Comparison of ENCODE assay signal across 11 mouse cellular contexts in the genomic region with DNA sequence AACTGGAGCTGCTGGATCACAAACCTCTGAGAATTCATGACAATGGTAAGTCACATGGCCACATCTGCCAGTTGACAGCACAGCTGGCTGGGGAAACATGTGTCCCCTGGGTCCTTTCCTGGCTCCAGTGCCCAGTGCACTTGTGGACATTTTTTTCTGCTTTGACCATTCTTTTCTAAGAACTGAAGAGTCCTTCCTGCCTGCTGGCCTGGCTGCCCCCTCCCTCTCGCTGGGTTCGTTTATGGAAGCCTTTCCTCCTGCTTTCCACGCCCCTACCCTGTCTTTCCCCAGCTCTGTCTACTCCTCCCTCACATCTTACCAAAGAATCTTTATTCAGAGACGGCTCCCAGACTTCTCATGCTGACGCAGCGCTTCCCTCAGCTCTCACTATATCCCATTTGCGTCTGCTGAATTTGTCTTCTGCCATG. TPM values are rescaled to one million over a fixed set of nuclear protein-coding genes. Genes with fewer than 3 reads are reported as not detected.
DNase-seq lines count a peak whose midpoint lies in the region; ATAC-seq lines count a peak whose summit lies in the region.
"Had no signal": no experiment of that assay in that cellular context is flagged by ENCODE, and none has a peak within 500 bp of the region (broad histone marks: within the 10 kb centered on the region; RNA-seq: fewer than 3 reads in every experiment).

No protein-coding gene starts in this region.

- WGBS in heart, embryonic 11.5 days (ENCODE audit: insufficient replicate concordance), result 38% methylated on average over 7 of the region's 7 CpGs
- WGBS in hindbrain, embryonic 14.5 days, result 39% methylated on average over 7 of the region's 7 CpGs

- peak; percentile 51 to 52 for DNase-seq in heart, adult 18-20 months
- DNase-seq in right cerebral cortex, adult 18-20 months, result peak; percentile 10
- DNase-seq in right cerebral cortex, postnatal 36 days (ENCODE audit: low spot score in 2 of 2), result no peak
- DNase-seq in hindbrain, embryonic 14.5 days (ENCODE audit: low spot score), result peak; percentile 29
- DNase-seq in skeletal muscle tissue, adult 2 months (ENCODE audit: low read depth, low spot score), result peak; percentile 44
- no peak for DNase-seq in cerebellum, adult 9-11 months
- no peak for DNase-seq in ovary, postnatal 10 days (ENCODE audit: low spot score)
- DNase-seq: cerebellum, adult 9-10 months had no signal

- ATAC-seq in heart, embryonic 11.5 days (replicated peaks; ENCODE audit: insufficient number of reproducible peaks, low FRiP score, low TSS enrichment), result no peak
- no peak for ATAC-seq in hindbrain, embryonic 14.5 days (ENCODE audit: low FRiP score)

- no peak overlapping the region for H3K9ac ChIP-seq in heart, embryonic 11.5 days (ENCODE audit: low read depth, low read length)
- no peak overlapping the region for H3K9ac ChIP-seq in hindbrain, embryonic 14.5 days
- H3K9ac ChIP-seq: heart, embryonic 15.5 days; liver, embryonic 15.5 days had no signal

- H3K4me2 ChIP-seq in heart, embryonic 11.5 days, result no peak overlapping the region
- no peak overlapping the region for H3K4me2 ChIP-seq in hindbrain, embryonic 14.5 days (replicated peaks)
- H3K4me2 ChIP-seq: heart, embryonic 15.5 days; liver, embryonic 15.5 days had no signal

- H3K36me3 ChIP-seq in heart, embryonic 11.5 days (ENCODE audit: control insufficient read depth, insufficient read depth, low read length), result no peaks in the 10 kb centered on the region
- no peaks in the 10 kb centered on the region for H3K36me3 ChIP-seq in hindbrain, embryonic 14.5 days (replicated peaks; ENCODE audit: control insufficient read depth, insufficient read depth)
- H3K36me3 ChIP-seq: heart, embryonic 15.5 days; liver, embryonic 15.5 days had no signal

- H3K4me3 ChIP-seq in heart, embryonic 11.5 days (ENCODE audit: low read depth, low read length), result no peak overlapping the region
- H3K4me3 ChIP-seq in hindbrain, embryonic 14.5 days (replicated peaks; ENCODE audit: low read length), result no peak overlapping the region
- H3K4me3 ChIP-seq: heart, embryonic 15.5 days; liver, embryonic 15.5 days had no signal

- H3K4me1 ChIP-seq in heart, embryonic 11.5 days (ENCODE audit: control insufficient read depth, insufficient read depth, low read length), result no peaks in the 10 kb centered on the region
- H3K4me1 ChIP-seq in hindbrain, embryonic 14.5 days (replicated peaks; ENCODE audit: control insufficient read depth, insufficient read depth, low read length), result no peaks in the 10 kb centered on the region; the same call in 1 of the 2 replicates
- H3K4me1 ChIP-seq: heart, embryonic 15.5 days; liver, embryonic 15.5 days had no signal

- no peaks in the 10 kb centered on the region for H3K9me3 ChIP-seq in heart, embryonic 11.5 days (replicated peaks; ENCODE audit: control insufficient read depth, low read length)
- H3K9me3 ChIP-seq in hindbrain, embryonic 14.5 days (ENCODE audit: control insufficient read depth, low read length), result no peaks in the 10 kb centered on the region
- H3K9me3 ChIP-seq: heart, embryonic 15.5 days; liver, embryonic 15.5 days had no signal

- H3K27ac ChIP-seq in heart, embryonic 11.5 days (ENCODE audit: low read depth, low read length), result no peak overlapping the region
- peak overlapping the region; percentile 18; the same call in 1 of the 2 replicates for H3K27ac ChIP-seq in hindbrain, embryonic 14.5 days
- H3K27ac ChIP-seq: heart, embryonic 15.5 days; liver, embryonic 15.5 days had no signal

- H3K27me3 ChIP-seq in heart, embryonic 11.5 days (ENCODE audit: control insufficient read depth, insufficient read depth, low read length), result no peaks in the 10 kb centered on the region
- H3K27me3 ChIP-seq in hindbrain, embryonic 14.5 days (ENCODE audit: control insufficient read depth, insufficient read depth, low read length), result no peaks in the 10 kb centered on the region
- H3K27me3 ChIP-seq: heart, embryonic 15.5 days; liver, embryonic 15.5 days had no signal

RNA-seq across cellular contexts. Expression of gene Scand1, which starts 40.8 kb away (rescaled TPM):
- total RNA-seq in heart, adult 18-20 months (2021), result 10 to 100 TPM; 80.0 to 86.3 TPM
- polyA plus RNA-seq in heart, embryonic 11.5 days (2014; fragmentation: Nextera tagmentation; extraction: Ambion mirVana), result 50.6 and 59.0 TPM in 2 replicates
- polyA plus RNA-seq in hindbrain, embryonic 14.5 days (2014; fragmentation: Nextera tagmentation; extraction: Ambion mirVana), result 93.0 and 104 TPM in 2 replicates

RNA-seq across cellular contexts. Expression of gene Cnbd2, which starts 41.2 kb away (rescaled TPM):
- under 1 TPM; 0.62 to 0.69 TPM for total RNA-seq in heart, adult 18-20 months (2021)
- polyA plus RNA-seq in heart, embryonic 11.5 days (2014; fragmentation: Nextera tagmentation; extraction: Ambion mirVana), result 2.2 and 2.3 TPM in 2 replicates
- polyA plus RNA-seq in hindbrain, embryonic 14.5 days (2014; fragmentation: Nextera tagmentation; extraction: Ambion mirVana), result 5.8 and 8.0 TPM in 2 replicates

Comparison
In these comparisons a context has a peak if more than half of its experiments do, and no peak if none do; other contexts are left out.
1. DNase-seq: peak in heart, adult 18-20 months (2 of 2), right cerebral cortex, adult 18-20 months (single experiment), hindbrain, embryonic 14.5 days (single experiment) and skeletal muscle tissue, adult 2 months (single experiment); none in right cerebral cortex, postnatal 36 days (0 of 2), cerebellum, adult 9-11 months (single experiment) and ovary, postnatal 10 days (single experiment).